Mouse (Mus musculus): ENCODE measurements around the gene Traf3ip1. TPM values are rescaled to one million over a fixed set of nuclear protein-coding genes. Genes with fewer than 3 reads are reported as not detected.

The Traf3ip1 gene
- polyA plus RNA-seq, 1 experiment from 2014 or later: 4.3 TPM

DNA sequence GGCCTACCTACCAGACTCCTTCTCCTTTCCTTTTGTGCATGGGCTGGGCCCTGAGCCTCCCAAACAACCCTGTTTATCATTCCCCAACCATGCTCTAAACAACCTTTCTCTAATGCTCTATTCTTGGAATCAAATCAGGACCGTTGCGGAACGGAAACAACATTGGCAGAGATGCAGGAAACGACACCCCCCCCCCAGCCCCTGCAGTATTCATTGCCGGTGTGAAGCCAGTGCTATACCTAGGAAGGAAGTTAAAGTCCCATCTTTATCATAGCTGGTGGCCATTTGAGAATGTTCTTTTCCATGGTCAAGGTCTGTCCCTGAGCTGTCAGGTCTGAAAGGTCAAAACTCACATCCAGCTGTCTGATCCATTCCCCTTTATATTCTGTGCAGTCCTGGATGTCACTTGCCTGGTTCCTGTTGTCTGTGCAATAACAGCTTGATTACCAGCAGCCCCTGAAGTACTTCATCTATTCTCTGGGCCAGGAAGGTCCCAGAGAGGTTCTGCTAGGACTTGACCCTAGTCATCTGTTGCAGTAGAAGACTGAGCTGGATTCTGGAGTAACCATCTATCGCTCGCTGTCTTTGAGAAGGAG, 11.7 kb upstream of the Traf3ip1 start:
- ATAC-seq (replicated peaks; ENCODE audit: insufficient number of reproducible peaks, low FRiP score, low TSS enrichment): no peak
- Histone ChIP-seq H3K4me2 (no peak overlapping the region), H3K27ac (ENCODE audit: low read depth, low read length) (no peak overlapping the region), H3K9me3 (replicated peaks; ENCODE audit: control insufficient read depth, low read length) (no peaks in the 10 kb centered on the region), H3K9ac (ENCODE audit: low read depth, low read length) (no peak overlapping the region), H3K36me3 (ENCODE audit: control insufficient read depth, insufficient read depth, low read length) (no peaks in the 10 kb centered on the region), H3K27me3 (ENCODE audit: control insufficient read depth, insufficient read depth, low read length) (no peaks in the 10 kb centered on the region), H3K4me3 (ENCODE audit: low read depth, low read length) (no peak overlapping the region), H3K4me1 (ENCODE audit: control insufficient read depth, insufficient read depth, low read length) (no peaks in the 10 kb centered on the region)
- 72% methylated on average over 7 of the region's 7 CpGs for WGBS (ENCODE audit: insufficient replicate concordance)

GRCm38 (mm10) chr1:91483304-91484010, 11.0 kb upstream of the Traf3ip1 start:
- H3K27ac ChIP-seq (ENCODE audit: low read depth, low read length): no peak overlapping the region
- no peaks in the 10 kb centered on the region for H3K9me3 ChIP-seq (replicated peaks; ENCODE audit: control insufficient read depth, low read length)
- no peaks in the 10 kb centered on the region for H3K27me3 ChIP-seq (ENCODE audit: control insufficient read depth, insufficient read depth, low read length)
- H3K4me3 ChIP-seq (ENCODE audit: low read depth, low read length): no peak overlapping the region
- H3K36me3 ChIP-seq (ENCODE audit: control insufficient read depth, insufficient read depth, low read length): no peaks in the 10 kb centered on the region
- ATAC-seq (replicated peaks; ENCODE audit: insufficient number of reproducible peaks, low FRiP score, low TSS enrichment): 0 out of 2 replicates have a peak, but pooled peaks have one; percentile 39
- 29% methylated on average over 10 of the region's 10 CpGs for WGBS (ENCODE audit: insufficient replicate concordance)
- H3K4me2 ChIP-seq: no peak overlapping the region
- no peak overlapping the region for H3K9ac ChIP-seq (ENCODE audit: low read depth, low read length)
- H3K4me1 ChIP-seq (ENCODE audit: control insufficient read depth, insufficient read depth, low read length): no peaks in the 10 kb centered on the region

DNA sequence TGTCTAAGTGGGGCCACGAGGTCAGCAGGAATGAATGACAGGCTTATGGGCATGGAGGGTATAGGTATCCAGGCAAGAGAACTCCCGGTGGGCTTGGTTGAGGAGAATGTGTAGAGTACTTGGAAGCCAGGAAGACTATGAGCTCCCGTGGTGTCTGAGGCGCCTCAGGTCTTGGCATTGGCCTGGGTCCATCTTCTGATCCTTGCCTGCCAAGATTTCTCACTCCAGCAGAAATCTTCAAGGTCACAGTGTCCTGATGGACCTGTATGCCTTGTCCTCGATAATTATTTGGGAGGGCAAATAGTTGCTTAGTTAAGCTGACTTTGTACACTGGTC, 10.5 kb upstream of the Traf3ip1 start:
- no peaks in the 10 kb centered on the region for H3K9me3 ChIP-seq (replicated peaks; ENCODE audit: control insufficient read depth, low read length)
- H3K27ac ChIP-seq (ENCODE audit: low read depth, low read length): no peak overlapping the region
- no peak for ATAC-seq (replicated peaks; ENCODE audit: insufficient number of reproducible peaks, low FRiP score, low TSS enrichment)
- no peak overlapping the region for H3K9ac ChIP-seq (ENCODE audit: low read depth, low read length)
- H3K27me3 ChIP-seq (ENCODE audit: control insufficient read depth, insufficient read depth, low read length): no peaks in the 10 kb centered on the region
- no peaks in the 10 kb centered on the region for H3K36me3 ChIP-seq (ENCODE audit: control insufficient read depth, insufficient read depth, low read length)
- no peak overlapping the region for H3K4me3 ChIP-seq (ENCODE audit: low read depth, low read length)
- H3K4me1 ChIP-seq (ENCODE audit: control insufficient read depth, insufficient read depth, low read length): no peaks in the 10 kb centered on the region
- no peak overlapping the region for H3K4me2 ChIP-seq
- WGBS (ENCODE audit: insufficient replicate concordance): 64% methylated on average over 5 of the region's 5 CpGs

- no peak overlapping the region for H3K4me3 ChIP-seq (ENCODE audit: low read depth, low read length)
- 63% methylated on average over 3 of the region's 3 CpGs for WGBS (ENCODE audit: insufficient replicate concordance)
- no peaks in the 10 kb centered on the region for H3K27me3 ChIP-seq (ENCODE audit: control insufficient read depth, insufficient read depth, low read length)
- H3K4me1 ChIP-seq (ENCODE audit: control insufficient read depth, insufficient read depth, low read length): no peaks in the 10 kb centered on the region
- H3K9ac ChIP-seq (ENCODE audit: low read depth, low read length): no peak overlapping the region
- no peak overlapping the region for H3K4me2 ChIP-seq
- H3K36me3 ChIP-seq (ENCODE audit: control insufficient read depth, insufficient read depth, low read length): no peaks in the 10 kb centered on the region
- no peak for ATAC-seq (replicated peaks; ENCODE audit: insufficient number of reproducible peaks, low FRiP score, low TSS enrichment)
- no peak overlapping the region for H3K27ac ChIP-seq (ENCODE audit: low read depth, low read length)
- no peaks in the 10 kb centered on the region for H3K9me3 ChIP-seq (replicated peaks; ENCODE audit: control insufficient read depth, low read length)
Observed at GRCm38 (mm10) chr1:91485422-91485821, 9.0 kb upstream of the Traf3ip1 start.

GRCm38 (mm10) chr1:91486165-91486564, 8.3 kb upstream of the Traf3ip1 start:
- Histone ChIP-seq H3K4me2 (no peak overlapping the region), H3K36me3 (ENCODE audit: control insufficient read depth, insufficient read depth, low read length) (no peaks in the 10 kb centered on the region), H3K4me1 (ENCODE audit: control insufficient read depth, insufficient read depth, low read length) (no peaks in the 10 kb centered on the region), H3K27me3 (ENCODE audit: control insufficient read depth, insufficient read depth, low read length) (no peaks in the 10 kb centered on the region), H3K9ac (ENCODE audit: low read depth, low read length) (no peak overlapping the region), H3K27ac (ENCODE audit: low read depth, low read length) (no peak overlapping the region), H3K9me3 (replicated peaks; ENCODE audit: control insufficient read depth, low read length) (no peaks in the 10 kb centered on the region), H3K4me3 (ENCODE audit: low read depth, low read length) (no peak overlapping the region)
- no peak for ATAC-seq (replicated peaks; ENCODE audit: insufficient number of reproducible peaks, low FRiP score, low TSS enrichment)
- 68% methylated on average over 3 of the region's 3 CpGs for WGBS (ENCODE audit: insufficient replicate concordance)

DNA sequence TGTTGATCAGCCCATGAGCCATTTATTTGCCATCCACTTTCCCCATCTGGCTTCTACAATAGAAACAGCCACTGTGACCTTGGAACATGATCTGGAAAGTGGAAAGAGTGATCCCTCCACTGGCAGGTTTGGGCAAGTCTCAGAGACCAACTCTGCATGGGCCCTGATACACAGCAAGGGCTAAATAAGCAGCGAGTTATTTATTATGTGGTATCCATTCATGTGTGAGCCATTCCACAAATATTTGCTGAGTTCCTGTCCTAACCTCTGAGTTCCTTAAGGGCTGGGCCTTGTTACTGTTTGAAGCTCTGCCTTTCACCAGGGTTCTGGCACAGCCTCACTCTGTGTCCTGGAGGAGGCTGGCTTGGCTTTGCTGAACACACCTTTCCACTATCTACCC, 4.1 kb upstream of the Traf3ip1 start:
- no peak overlapping the region for H3K27ac ChIP-seq (ENCODE audit: low read depth, low read length)
- no peak overlapping the region for H3K4me2 ChIP-seq
- H3K4me1 ChIP-seq (ENCODE audit: control insufficient read depth, insufficient read depth, low read length): peaks cover 3% of the 10 kb centered on the region; the same call in 1 of the 2 replicates
- no peak for ATAC-seq (replicated peaks; ENCODE audit: insufficient number of reproducible peaks, low FRiP score, low TSS enrichment)
- H3K36me3 ChIP-seq (ENCODE audit: control insufficient read depth, insufficient read depth, low read length): no peaks in the 10 kb centered on the region
- no peak overlapping the region for H3K9ac ChIP-seq (ENCODE audit: low read depth, low read length)
- no peak overlapping the region for H3K4me3 ChIP-seq (ENCODE audit: low read depth, low read length)
- 55% methylated on average over 1 of the region's 1 CpGs for WGBS (ENCODE audit: insufficient replicate concordance)
- no peaks in the 10 kb centered on the region for H3K27me3 ChIP-seq (ENCODE audit: control insufficient read depth, insufficient read depth, low read length)
- no peaks in the 10 kb centered on the region for H3K9me3 ChIP-seq (replicated peaks; ENCODE audit: control insufficient read depth, low read length)

GRCm38 (mm10) chr1:91492740-91493139, 1.7 kb upstream of the Traf3ip1 start:
- Histone ChIP-seq H3K9me3 (replicated peaks; ENCODE audit: control insufficient read depth, low read length) (no peaks in the 10 kb centered on the region), H3K4me2 (no peak overlapping the region), H3K36me3 (ENCODE audit: control insufficient read depth, insufficient read depth, low read length) (no peaks in the 10 kb centered on the region), H3K4me1 (ENCODE audit: control insufficient read depth, insufficient read depth, low read length) (peaks cover 11% of the 10 kb centered on the region), H3K9ac (ENCODE audit: low read depth, low read length) (no peak overlapping the region), H3K27me3 (ENCODE audit: control insufficient read depth, insufficient read depth, low read length) (no peaks in the 10 kb centered on the region), H3K4me3 (ENCODE audit: low read depth, low read length) (no peak overlapping the region), H3K27ac (ENCODE audit: low read depth, low read length) (no peak overlapping the region)
- no peak for ATAC-seq (replicated peaks; ENCODE audit: insufficient number of reproducible peaks, low FRiP score, low TSS enrichment)
- WGBS (ENCODE audit: insufficient replicate concordance): 51% methylated on average over 2 of the region's 2 CpGs

DNA sequence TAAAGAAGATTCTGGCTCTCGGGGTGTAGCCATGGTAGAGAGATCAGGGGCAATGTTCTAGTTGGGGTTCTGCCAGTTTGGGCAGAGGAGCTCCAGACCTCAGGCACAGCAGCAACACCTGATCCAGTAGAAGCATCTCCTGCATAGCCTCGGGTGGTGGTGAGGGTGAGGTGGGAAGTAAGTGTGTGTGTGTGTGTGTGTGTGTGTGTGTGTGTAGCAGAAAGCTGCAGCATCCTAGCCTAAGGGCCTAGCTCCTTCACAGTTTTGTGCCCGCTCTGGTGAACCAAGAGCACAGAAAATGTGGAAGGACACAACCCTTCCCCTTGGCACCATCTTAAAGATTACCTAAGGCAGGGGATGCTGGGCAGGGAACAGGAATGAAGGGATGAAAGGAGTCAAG, 509 bp upstream of the Traf3ip1 start:
- H3K27ac ChIP-seq (ENCODE audit: low read depth, low read length): no peak overlapping the region
- H3K36me3 ChIP-seq (ENCODE audit: control insufficient read depth, insufficient read depth, low read length): no peaks in the 10 kb centered on the region
- no peaks in the 10 kb centered on the region for H3K9me3 ChIP-seq (replicated peaks; ENCODE audit: control insufficient read depth, low read length)
- H3K4me3 ChIP-seq (ENCODE audit: low read depth, low read length): peak overlapping the region; percentile 89
- H3K27me3 ChIP-seq (ENCODE audit: control insufficient read depth, insufficient read depth, low read length): no peaks in the 10 kb centered on the region
- peak overlapping the region; percentile 92 for H3K4me2 ChIP-seq
- H3K4me1 ChIP-seq (ENCODE audit: control insufficient read depth, insufficient read depth, low read length): peaks cover 11% of the 10 kb centered on the region
- no peak overlapping the region for H3K9ac ChIP-seq (ENCODE audit: low read depth, low read length)
- ATAC-seq (replicated peaks; ENCODE audit: insufficient number of reproducible peaks, low FRiP score, low TSS enrichment): no peak
- WGBS (ENCODE audit: insufficient replicate concordance): 47% methylated on average over 3 of the region's 3 CpGs

- ATAC-seq (replicated peaks; ENCODE audit: insufficient number of reproducible peaks, low FRiP score, low TSS enrichment): no peak
- Histone ChIP-seq H3K27ac (ENCODE audit: low read depth, low read length) (no peak overlapping the region), H3K9ac (ENCODE audit: low read depth, low read length) (peak overlapping the region; percentile 82), H3K4me2 (peak overlapping the region; percentile 92), H3K4me1 (ENCODE audit: control insufficient read depth, insufficient read depth, low read length) (peaks cover 11% of the 10 kb centered on the region), H3K9me3 (replicated peaks; ENCODE audit: control insufficient read depth, low read length) (no peaks in the 10 kb centered on the region), H3K36me3 (ENCODE audit: control insufficient read depth, insufficient read depth, low read length) (no peaks in the 10 kb centered on the region), H3K4me3 (ENCODE audit: low read depth, low read length) (peak overlapping the region; percentile 89), H3K27me3 (ENCODE audit: control insufficient read depth, insufficient read depth, low read length) (no peaks in the 10 kb centered on the region)
- 50% methylated on average over 5 of the region's 5 CpGs for WGBS (ENCODE audit: insufficient replicate concordance)
Observed at GRCm38 (mm10) chr1:91495321-91495720, 874 bp downstream of the Traf3ip1 start.

All from heart, embryonic 11.5 days (tissue).